Mouse (Mus musculus): ENCODE results near the gene Srgn.

DNA sequence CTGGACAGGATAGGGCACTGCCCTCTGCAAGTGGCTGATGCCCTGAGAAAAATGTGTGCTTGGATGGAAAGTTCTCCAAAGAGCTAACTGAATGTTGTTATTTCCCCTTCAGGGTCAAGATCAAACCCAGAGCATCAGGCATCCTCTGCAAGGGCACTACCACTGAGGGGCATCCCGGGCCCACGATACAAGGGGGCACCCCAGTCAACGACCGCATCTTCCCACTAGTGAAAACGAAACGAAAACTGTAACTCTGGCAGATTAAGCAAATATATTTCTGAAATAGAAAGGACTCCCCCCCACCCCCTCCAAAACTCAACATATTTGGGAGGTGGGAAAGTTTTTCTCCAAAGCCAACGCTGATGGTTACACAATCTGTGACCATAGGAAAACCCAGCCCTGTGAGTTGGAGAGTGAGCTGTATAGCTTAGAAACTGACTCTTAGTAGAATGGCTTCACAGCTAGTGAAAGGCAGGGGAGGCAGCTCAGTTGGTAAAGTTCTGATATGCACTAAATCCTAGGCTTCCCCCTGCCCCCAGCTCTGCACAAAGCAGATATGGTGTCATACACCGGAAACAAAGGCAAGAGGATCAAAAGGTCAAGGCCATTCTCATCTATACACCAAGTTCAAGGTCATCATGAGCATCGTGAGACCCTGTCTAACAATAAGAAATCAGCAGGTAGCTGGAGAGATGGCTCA lies 26.2 kb downstream of the Srgn start:
- TF ChIP-seq EP300 (IDR thresholded peaks at IDR 0.05; ENCODE audit: low read depth) (no peak), CTCF (IDR thresholded peaks at IDR 0.05; ENCODE audit: low read depth) (no peak)

All from liver, embryonic 14.5 days (tissue).